Mouse (Mus musculus) embryo, embryonic 9.5 days (tissue): ENCODE measurements around the gene Tas2r117.

Experiments used
- DNase-seq: peaks from one replicate; pipeline ENCODE4 v3.0.0-alpha.2; 2017; ENCODE audit errors: extremely low spot score

Tas2r117 gene

DNA sequence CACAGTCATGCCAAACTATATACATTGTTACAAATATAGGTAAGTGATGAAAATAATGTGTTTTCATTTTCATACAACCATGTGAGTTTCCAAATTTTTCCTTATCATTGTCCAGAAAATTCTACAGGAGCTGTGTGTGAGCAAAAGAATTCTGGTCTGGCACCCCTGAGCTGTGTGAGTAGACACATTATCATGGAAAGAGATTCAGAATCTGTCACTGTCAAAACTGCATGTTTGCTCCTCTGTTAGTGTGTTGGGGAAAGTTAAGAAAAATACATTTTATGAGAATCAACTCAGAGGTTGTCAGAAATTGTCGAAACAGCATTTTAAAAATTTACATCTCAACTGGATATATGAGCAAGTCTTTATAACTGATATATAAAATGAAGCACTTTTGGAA lies at the start of gene Tas2r117:
Tas2r117 (plus strand) TSS at position 301 of the 400 bp plus-strand sequence.
- no peak for DNase-seq

DNA sequence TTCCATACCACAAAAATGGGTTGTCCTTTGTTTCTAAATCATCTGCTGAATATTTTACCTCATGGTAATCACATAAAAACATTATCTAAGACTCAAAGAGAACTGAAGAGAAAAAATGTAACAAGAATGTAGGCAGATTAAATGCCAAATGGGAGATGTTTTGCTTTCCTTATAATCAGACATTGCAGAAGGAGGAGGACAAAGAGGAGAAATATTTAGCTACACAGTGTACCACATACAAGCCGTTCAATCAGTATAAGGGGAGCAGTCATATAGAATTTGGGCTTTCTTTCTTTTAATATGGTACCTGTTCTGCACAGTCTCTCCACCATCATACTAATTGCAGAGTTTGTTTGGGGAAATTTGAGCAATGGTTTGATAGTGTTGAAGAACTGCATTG lies 48.2 kb upstream of the Tas2r117 start, which contains the start of gene Tas2r124:
Tas2r124 (plus strand) TSS at position 301 of the 400 bp plus-strand sequence.
- DNase-seq = no peak

DNA sequence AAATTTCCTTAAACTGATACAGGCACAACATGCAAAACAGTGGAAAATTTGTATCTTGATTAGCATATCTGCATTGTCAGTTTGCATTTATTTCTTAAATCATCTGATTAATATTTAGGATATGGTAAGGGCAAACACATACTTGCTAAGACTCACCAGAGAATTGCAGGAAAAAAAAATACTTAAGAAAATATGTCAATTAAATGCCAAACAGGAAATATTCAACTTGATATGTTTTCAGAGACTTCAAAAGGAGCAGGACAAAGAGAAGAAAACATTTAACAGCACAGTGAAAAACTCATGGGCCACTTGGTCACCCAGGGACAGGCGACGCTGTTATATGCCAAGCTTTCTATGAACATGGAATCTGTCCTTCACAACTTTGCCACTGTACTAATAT lies 40.8 kb upstream of the Tas2r117 start, which contains the start of gene Tas2r102:
Tas2r102 (plus strand) TSS at position 301 of the 400 bp plus-strand sequence.
- no peak for DNase-seq

DNA sequence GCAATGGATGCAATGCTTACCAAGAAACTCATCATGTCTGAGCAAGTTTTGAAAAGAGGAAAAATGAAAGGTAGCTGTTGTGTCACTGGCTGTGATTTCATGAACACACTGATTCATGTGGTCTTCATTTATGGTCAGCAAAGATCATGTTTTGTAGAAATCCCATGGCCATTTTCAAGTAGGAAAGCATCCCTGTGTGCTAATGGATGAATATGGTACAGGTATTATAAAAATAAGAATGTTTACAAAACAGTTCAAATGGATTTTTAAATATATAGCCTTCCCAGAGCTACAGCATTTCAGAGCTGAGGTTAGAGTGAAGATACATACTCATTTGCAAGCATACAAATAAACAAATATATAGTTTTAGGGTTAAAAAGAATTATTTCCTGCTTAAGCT lies 24.6 kb upstream of the Tas2r117 start, which contains the start of gene Tas2r136:
Tas2r136 (minus strand) TSS at position 101 of the 400 bp plus-strand sequence.
- DNase-seq = no peak

DNA sequence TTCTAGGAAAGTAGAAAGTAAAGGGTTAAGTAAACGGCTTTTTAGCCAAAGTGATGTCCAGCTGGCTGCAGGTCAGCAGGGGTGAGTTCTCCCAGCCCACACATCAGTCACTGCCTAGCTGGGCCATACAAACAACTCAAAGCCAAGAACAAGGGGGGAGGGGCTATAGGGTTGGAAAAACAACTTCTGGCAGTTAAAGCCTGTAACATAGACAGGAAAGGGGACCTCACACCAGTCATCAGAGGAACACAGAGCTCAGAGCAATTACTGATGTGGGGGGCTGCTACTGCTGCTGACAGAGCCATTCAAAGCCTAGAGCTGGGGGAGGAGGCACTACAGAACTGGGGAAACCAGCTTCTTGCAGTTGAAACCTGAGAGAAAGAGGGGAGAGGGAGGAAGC lies 7.2 kb upstream of the Tas2r117 start:
- DNase-seq = peak; percentile 56

DNA sequence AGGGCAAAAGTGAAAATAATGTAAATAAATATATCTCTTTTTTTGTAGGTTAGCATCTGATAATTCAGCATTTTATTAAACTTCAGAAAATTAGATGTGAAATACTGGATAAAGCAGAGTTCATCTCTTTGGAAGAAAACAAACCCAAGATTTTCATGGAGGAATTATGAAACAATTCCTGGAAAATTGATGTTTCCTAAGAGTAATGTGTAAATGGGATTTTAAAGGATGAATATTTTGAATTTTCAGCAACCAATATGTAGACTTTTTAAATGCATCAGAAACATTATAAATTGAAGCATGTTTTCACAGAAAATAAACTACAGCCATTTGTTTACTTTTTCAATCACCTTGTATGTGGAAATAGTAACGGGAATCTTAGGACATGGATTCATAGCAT lies 44.2 kb downstream of the Tas2r117 start, which contains the start of gene Tas2r123:
Tas2r123 (plus strand) TSS at position 301 of the 400 bp plus-strand sequence.
- no peak for DNase-seq
